Mouse (Mus musculus): ENCODE results near the gene Cyp2a22.
"Not testable (repeated sequence)": the region's sequence is repeated elsewhere in the genome, so short reads cannot be mapped to it uniquely, and the experiment has no call there.

Cyp2a22 gene

GRCm38 (mm10) chr7:26939262-26939661, at the start of gene Cyp2a22:
Cyp2a22 (minus strand) TSS chr7:26939384.
- DNase-seq (ENCODE audit: low spot score) = no peak

- not testable (repeated sequence) for DNase-seq (ENCODE audit: low spot score)
Observed at GRCm38 (mm10) chr7:26983151-26983550, 44.0 kb upstream of the Cyp2a22 start.

DNA sequence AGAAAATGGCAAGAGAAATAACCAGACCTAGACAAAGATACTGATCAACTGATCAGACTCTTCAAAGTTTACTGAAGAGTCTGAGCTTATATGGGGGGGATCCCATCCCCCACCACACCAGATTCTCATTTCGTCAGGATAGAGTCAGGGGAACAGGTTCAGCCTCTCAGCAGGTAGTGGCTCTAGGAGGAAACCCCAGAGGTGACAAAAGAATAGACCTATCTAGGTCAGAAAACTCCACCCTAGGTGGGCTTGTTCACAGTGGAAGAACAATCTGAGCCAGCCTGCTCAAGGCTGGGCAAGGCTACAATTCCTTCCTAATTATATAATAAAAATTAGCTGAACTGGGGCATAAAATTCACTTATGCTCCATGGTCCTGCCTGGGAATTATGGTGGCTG, 43.4 kb upstream of the Cyp2a22 start:
- no peak for DNase-seq (ENCODE audit: low spot score)

DNA sequence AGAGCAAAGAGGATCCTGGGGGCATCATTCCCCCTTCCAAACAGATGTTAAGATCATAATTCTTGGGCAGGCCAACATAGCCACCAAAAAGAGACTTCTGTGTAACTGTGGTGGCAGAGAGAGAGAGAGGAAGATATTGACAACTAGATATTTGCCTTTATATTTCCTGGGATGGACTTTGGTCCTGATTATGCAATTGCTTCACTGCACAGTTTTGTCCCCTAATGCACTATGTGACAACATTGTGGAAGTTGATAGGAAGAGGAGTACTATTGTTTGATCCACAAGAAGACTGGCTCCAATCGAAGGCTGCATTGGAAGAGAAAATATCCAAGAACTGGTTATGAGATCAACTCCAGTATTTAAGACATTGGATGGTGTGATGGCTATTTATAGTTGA, 42.8 kb upstream of the Cyp2a22 start:
- not testable (repeated sequence) for DNase-seq (ENCODE audit: low spot score)

- not testable (repeated sequence) for DNase-seq (ENCODE audit: low spot score)
Observed at GRCm38 (mm10) chr7:26981464-26981863, 42.3 kb upstream of the Cyp2a22 start.

GRCm38 (mm10) chr7:26962371-26962770, 23.2 kb upstream of the Cyp2a22 start:
- DNase-seq (ENCODE audit: low spot score) = not testable (repeated sequence)

- DNase-seq (ENCODE audit: low spot score) = not testable (repeated sequence)
Observed at GRCm38 (mm10) chr7:26953306-26953705, 14.1 kb upstream of the Cyp2a22 start.

GRCm38 (mm10) chr7:26952671-26953070, 13.5 kb upstream of the Cyp2a22 start:
- not testable (repeated sequence) for DNase-seq (ENCODE audit: low spot score)

DNA sequence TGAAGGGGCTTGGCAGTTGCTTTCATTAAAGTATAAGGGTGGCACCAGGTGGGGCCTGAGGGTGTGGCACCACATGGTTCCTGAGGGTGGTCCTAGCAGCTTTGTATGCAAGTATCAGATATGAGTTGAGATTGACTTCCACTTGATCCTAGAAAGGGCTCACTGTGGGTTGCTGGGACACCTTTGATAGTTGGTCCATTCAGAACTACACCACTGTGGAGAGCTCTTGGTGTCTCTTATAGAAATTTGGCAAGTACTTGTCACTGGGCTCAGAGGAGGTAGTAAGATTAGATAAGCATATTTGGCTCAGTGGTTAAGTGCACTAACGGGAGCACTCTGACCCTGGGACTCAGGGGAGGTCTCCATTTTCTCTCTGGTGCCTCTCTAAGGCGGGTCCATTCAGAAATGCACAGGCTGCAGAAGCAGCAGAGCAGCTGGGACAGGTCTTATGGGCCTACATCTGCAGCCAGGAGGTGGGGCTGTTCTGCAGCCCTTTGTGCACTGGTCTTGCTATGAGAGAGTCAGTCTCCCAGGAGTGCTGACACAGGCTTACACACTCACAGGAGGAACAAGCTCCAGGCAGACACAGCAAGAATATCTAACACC, 2.2 kb upstream of the Cyp2a22 start:
- not testable (repeated sequence) for DNase-seq (ENCODE audit: low spot score)

DNA sequence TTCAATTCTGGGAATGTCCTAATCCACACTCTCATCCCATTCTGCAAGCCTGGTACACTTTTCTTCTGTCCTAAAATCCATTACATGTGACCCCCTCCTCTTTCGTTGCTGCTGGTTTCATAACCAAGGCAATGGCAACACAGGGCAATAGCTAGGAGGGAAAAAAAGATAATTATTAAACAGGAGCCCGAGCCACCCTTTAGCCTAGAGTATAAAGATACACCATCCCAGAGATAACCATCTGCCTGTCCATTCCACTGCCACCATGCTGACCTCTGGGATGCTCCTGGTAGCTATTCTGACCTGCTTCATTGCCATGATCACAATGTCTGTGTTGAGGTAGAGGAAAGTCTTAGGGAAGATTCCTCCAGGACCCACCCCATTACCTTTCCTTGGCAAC, 22.1 kb downstream of the Cyp2a22 start:
- not testable (repeated sequence) for DNase-seq (ENCODE audit: low spot score)

All from embryo, embryonic 10.5 days (tissue).